Mouse (Mus musculus) hindbrain, embryonic 10.5 days (tissue): Measurements from ENCODE around the gene Add1. TPM values are rescaled to one million over a fixed set of nuclear protein-coding genes. Genes with fewer than 3 reads are reported as not detected.

ENCODE experiments used
- DNase-seq: peaks from one replicate; pipeline ENCODE4 v3.0.0-alpha.2; 2017; ENCODE audit warnings: low spot score
- H3K27ac ChIP-seq: fragments of 300-500 bp; sonication (generic); 2 replicates; pipeline ENCODE4 v1.5.1; 2016; ENCODE audit warnings: mild to moderate bottlenecking, moderate library complexity
- H3K27me3 ChIP-seq: fragments of 300-500 bp; sonication (generic); 2 replicates; pipeline ENCODE4 v1.6.1; 2016; ENCODE audit warnings: mild to moderate bottlenecking; ENCODE audit not compliant: poor library complexity, insufficient read depth, severe bottlenecking
- H3K36me3 ChIP-seq: fragments of 300-500 bp; sonication (generic); 2 replicates; pipeline ENCODE4 v1.6.1; 2016; ENCODE audit warnings: mild to moderate bottlenecking, moderate library complexity
- H3K4me1 ChIP-seq: fragments of 300-500 bp; sonication (generic); replicated peaks from 2 replicates; pipeline ENCODE4 v1.6.1; 2016; ENCODE audit warnings: mild to moderate bottlenecking
- H3K4me3 ChIP-seq: fragments of 300-500 bp; sonication (generic); 2 replicates; pipeline ENCODE4 v1.5.1; 2016; ENCODE audit warnings: mild to moderate bottlenecking, moderate library complexity
- H3K9me3 ChIP-seq: fragments of 300-500 bp; sonication (generic); 2 replicates; pipeline ENCODE4 v1.6.1; 2016; ENCODE audit warnings: mild to moderate bottlenecking, moderate library complexity
- WGBS: fragments of 180-500 bp; shearing (Covaris S2); methylation state at CpG from one replicate; pipeline ENCODE4 v1.1.7; 2016; 5-methylcytosine and 5-hydroxymethylcytosine counted together
- polyA plus RNA-seq: library from polyadenylated mRNA; unstranded; fragments of >200 nt; fragmentation: Nextera tagmentation; extraction: Ambion mirVana; gene quantifications from 2 replicates; pipeline ENCODE4 v1.2.1, GENCODE M21; 2016

Add1 gene
- polyA plus RNA-seq, 1 experiment from 2014 or later = 194 TPM

GRCm38 (mm10) chr5:34669493-34669892 lies 96.0 kb downstream of the Add1 start:
- no peak for DNase-seq
- WGBS = 80% methylated on average over 2 of the region's 2 CpGs
- no peaks in the 10 kb centered on the region for H3K9me3 ChIP-seq
- peaks cover 6% of the 10 kb centered on the region; the same call in 1 of the 2 replicates for H3K36me3 ChIP-seq
- H3K27me3 ChIP-seq = no peaks in the 10 kb centered on the region
- H3K27ac ChIP-seq = no peak overlapping the region
- H3K4me3 ChIP-seq = no peak overlapping the region
- no peaks in the 10 kb centered on the region for H3K4me1 ChIP-seq

- Histone ChIP-seq H3K4me3 (no peak overlapping the region), H3K4me1 (no peaks in the 10 kb centered on the region), H3K36me3 (peaks cover 6% of the 10 kb centered on the region; the same call in 1 of the 2 replicates), H3K27ac (no peak overlapping the region), H3K27me3 (no peaks in the 10 kb centered on the region), H3K9me3 (no peaks in the 10 kb centered on the region)
- 84% methylated on average over 4 of the region's 4 CpGs for WGBS
- DNase-seq = no peak
Measured at GRCm38 (mm10) chr5:34670280-34670679, 96.8 kb downstream of the Add1 start.

Other genes with a start within 250 kb of the Add1 start
- 181 and 193 TPM in 2 replicates for gene Rnf4, start 237.4 kb upstream of the Add1 start, polyA plus RNA-seq
- gene Fam193a, start 203.7 kb upstream of the Add1 start, polyA plus RNA-seq = 13.2 and 13.3 TPM in 2 replicates
- gene Tnip2, start 59.7 kb upstream of the Add1 start, polyA plus RNA-seq = 5.2 and 5.6 TPM in 2 replicates
- 7.2 and 9.4 TPM in 2 replicates for gene Sh3bp2, start 47.8 kb upstream of the Add1 start, polyA plus RNA-seq
- 86.8 and 92.9 TPM in 2 replicates for gene Mfsd10, start 63.5 kb downstream of the Add1 start, polyA plus RNA-seq
- gene Nop14, start 86.5 kb downstream of the Add1 start, polyA plus RNA-seq = 19.7 and 27.4 TPM in 2 replicates
- 2.0 and 2.1 TPM in 2 replicates for gene Grk4, start 86.7 kb downstream of the Add1 start, polyA plus RNA-seq
- 15.6 and 16.9 TPM in 2 replicates for gene Htt, start 188.1 kb downstream of the Add1 start, polyA plus RNA-seq